Mouse (Mus musculus) heart, embryonic 13.5 days (tissue): ENCODE measurements at regions not wholly inside any gene's neighbourhood (a gene's known extent, or its start where the extent isn't known, plus 50 kb on each side); places are given as distances from the start of the nearest gene placed in this dataset.
A peak's percentile ranks its signal among the peaks of the same experiment; 100 is the strongest.

Source experiments
- ATAC-seq: fragments of 200-750 bp; cut with Nextera tagmentation; 2 replicates; pipeline ENCODE4 v1.8.0; 2017; ENCODE audit warnings: moderate TSS enrichment; ENCODE audit not compliant: insufficient number of reproducible peaks, low FRiP score, low TSS enrichment; ENCODE audit errors: extremely low read depth
- H3K27ac ChIP-seq: fragments of 300-500 bp; sonication (generic); replicated peaks from 2 replicates; pipeline ENCODE4 v1.5.1; 2015; ENCODE audit warnings: moderate library complexity, mild to moderate bottlenecking, inconsistent platforms
- H3K27me3 ChIP-seq: fragments of 300-500 bp; sonication (generic); replicated peaks from 2 replicates; pipeline ENCODE4 v1.6.1; 2015; ENCODE audit warnings: mild to moderate bottlenecking, inconsistent platforms
- H3K36me3 ChIP-seq: fragments of 300-500 bp; sonication (generic); 2 replicates; pipeline ENCODE4 v1.6.1; 2015; ENCODE audit warnings: mild to moderate bottlenecking, inconsistent platforms
- H3K4me1 ChIP-seq: fragments of 300-500 bp; sonication (generic); 2 replicates; pipeline ENCODE4 v1.6.1; 2015; ENCODE audit warnings: inconsistent platforms
- H3K4me2 ChIP-seq: fragments of 300-500 bp; sonication (generic); 2 replicates; pipeline ENCODE4 v1.6.1; 2015; ENCODE audit warnings: inconsistent platforms, mild to moderate bottlenecking, moderate library complexity
- H3K4me3 ChIP-seq: fragments of 300-500 bp; sonication (generic); 2 replicates; pipeline ENCODE4 v1.5.1; 2015; ENCODE audit warnings: moderate library complexity, mild to moderate bottlenecking, inconsistent platforms
- H3K9ac ChIP-seq: fragments of 300-500 bp; sonication (generic); 2 replicates; pipeline ENCODE4 v1.6.1; 2015; ENCODE audit warnings: inconsistent platforms, mild to moderate bottlenecking, moderate library complexity
- H3K9me3 ChIP-seq: fragments of 300-500 bp; sonication (generic); 2 replicates; pipeline ENCODE4 v1.6.1; 2016; ENCODE audit warnings: inconsistent platforms
- WGBS: fragments of 180-500 bp; shearing (Covaris S2); methylation state at CpG from one replicate; pipeline ENCODE4 v1.1.7; 2015; ENCODE audit warnings: mixed read lengths; 5-methylcytosine and 5-hydroxymethylcytosine counted together

- Histone ChIP-seq H3K36me3 (no peaks in the 10 kb centered on the region), H3K9ac (no peak overlapping the region), H3K4me1 (no peaks in the 10 kb centered on the region), H3K27ac (no peak overlapping the region), H3K4me3 (no peak overlapping the region), H3K9me3 (no peaks in the 10 kb centered on the region), H3K27me3 (no peaks in the 10 kb centered on the region), H3K4me2 (no peak overlapping the region)
- no peak for ATAC-seq
- WGBS = 71% methylated on average over 2 of the region's 2 CpGs
These were observed 68.4 kb downstream of the 4931417E11Rik start for GRCm38 (mm10) chr6:73401059-73401458.

GRCm38 (mm10) chr6:73389301-73389700 lies 80.2 kb downstream of the 4931417E11Rik start:
- WGBS = 57% methylated on average over 6 of the region's 6 CpGs
- Histone ChIP-seq H3K36me3 (no peaks in the 10 kb centered on the region), H3K27ac (no peak overlapping the region), H3K4me1 (no peaks in the 10 kb centered on the region), H3K27me3 (no peaks in the 10 kb centered on the region), H3K4me3 (no peak overlapping the region), H3K9me3 (no peaks in the 10 kb centered on the region), H3K4me2 (no peak overlapping the region), H3K9ac (no peak overlapping the region)
- no peak for ATAC-seq

- Histone ChIP-seq H3K9ac (no peak overlapping the region), H3K36me3 (no peaks in the 10 kb centered on the region), H3K27me3 (no peaks in the 10 kb centered on the region), H3K4me2 (no peak overlapping the region), H3K9me3 (no peaks in the 10 kb centered on the region), H3K27ac (no peak overlapping the region), H3K4me1 (no peaks in the 10 kb centered on the region), H3K4me3 (no peak overlapping the region)
- ATAC-seq = no peak
- 82% methylated on average over 3 of the region's 3 CpGs for WGBS
These were observed 83.2 kb downstream of the 4931417E11Rik start for GRCm38 (mm10) chr6:73386261-73386660.

- 67% methylated on average over 5 of the region's 5 CpGs for WGBS
- ATAC-seq = no peak
- no peaks in the 10 kb centered on the region for H3K36me3 ChIP-seq
- no peak overlapping the region for H3K27ac ChIP-seq
- H3K4me2 ChIP-seq = no peak overlapping the region
- no peaks in the 10 kb centered on the region; the same call in 1 of the 2 replicates for H3K9me3 ChIP-seq
- no peaks in the 10 kb centered on the region for H3K4me1 ChIP-seq
- no peak overlapping the region for H3K9ac ChIP-seq
- H3K27me3 ChIP-seq = no peaks in the 10 kb centered on the region
- H3K4me3 ChIP-seq = no peak overlapping the region
These were observed 89.6 kb downstream of the 4931417E11Rik start for GRCm38 (mm10) chr6:73379825-73380224.

GRCm38 (mm10) chr6:73377884-73378283 lies 91.6 kb downstream of the 4931417E11Rik start:
- H3K9me3 ChIP-seq = no peaks in the 10 kb centered on the region; the same call in 1 of the 2 replicates
- no peaks in the 10 kb centered on the region for H3K27me3 ChIP-seq
- H3K36me3 ChIP-seq = no peaks in the 10 kb centered on the region
- no peak overlapping the region for H3K9ac ChIP-seq
- H3K4me1 ChIP-seq = no peaks in the 10 kb centered on the region
- WGBS = 86% methylated on average over 8 of the region's 8 CpGs
- no peak overlapping the region for H3K4me2 ChIP-seq
- no peak overlapping the region for H3K4me3 ChIP-seq
- no peak for ATAC-seq
- H3K27ac ChIP-seq = no peak overlapping the region

- Histone ChIP-seq H3K9me3 (no peaks in the 10 kb centered on the region; the same call in 1 of the 2 replicates), H3K36me3 (no peaks in the 10 kb centered on the region), H3K9ac (no peak overlapping the region), H3K4me2 (no peak overlapping the region), H3K27ac (no peak overlapping the region), H3K27me3 (no peaks in the 10 kb centered on the region), H3K4me1 (no peaks in the 10 kb centered on the region), H3K4me3 (no peak overlapping the region)
- WGBS = 92% methylated on average over 11 of the region's 11 CpGs
- ATAC-seq = no peak
These were observed 93.2 kb downstream of the 4931417E11Rik start for GRCm38 (mm10) chr6:73376291-73376690.

- H3K9ac ChIP-seq = no peak overlapping the region
- H3K4me3 ChIP-seq = no peak overlapping the region
- no peak overlapping the region for H3K27ac ChIP-seq
- peaks cover 18% of the 10 kb centered on the region for H3K27me3 ChIP-seq
- H3K4me2 ChIP-seq = no peak overlapping the region
- H3K4me1 ChIP-seq = peaks cover 9% of the 10 kb centered on the region; the same call in 1 of the 2 replicates
- no peak for ATAC-seq
- H3K9me3 ChIP-seq = no peaks in the 10 kb centered on the region; the same call in 1 of the 2 replicates
- 77% methylated on average over 5 of the region's 5 CpGs for WGBS
- no peaks in the 10 kb centered on the region for H3K36me3 ChIP-seq
These were observed 96.6 kb downstream of the 4931417E11Rik start for GRCm38 (mm10) chr6:73372901-73373300.

- 75% methylated on average over 5 of the region's 5 CpGs for WGBS
- Histone ChIP-seq H3K4me1 (peaks cover 10% of the 10 kb centered on the region; the same call in 1 of the 2 replicates), H3K27me3 (peaks cover 20% of the 10 kb centered on the region), H3K4me3 (no peak overlapping the region), H3K9me3 (no peaks in the 10 kb centered on the region; the same call in 1 of the 2 replicates), H3K36me3 (no peaks in the 10 kb centered on the region), H3K4me2 (no peak overlapping the region), H3K9ac (no peak overlapping the region), H3K27ac (no peak overlapping the region)
- ATAC-seq = no peak
These were observed 97.6 kb downstream of the 4931417E11Rik start for GRCm38 (mm10) chr6:73371866-73372265.

GRCm38 (mm10) chr6:73370901-73371300 lies 98.6 kb downstream of the 4931417E11Rik start:
- Histone ChIP-seq H3K9ac (no peak overlapping the region), H3K9me3 (no peaks in the 10 kb centered on the region), H3K36me3 (no peaks in the 10 kb centered on the region), H3K4me1 (peaks cover 10% of the 10 kb centered on the region; the same call in 1 of the 2 replicates), H3K4me2 (no peak overlapping the region), H3K4me3 (no peak overlapping the region), H3K27me3 (peaks cover 25% of the 10 kb centered on the region), H3K27ac (no peak overlapping the region)
- 70% methylated on average over 4 of the region's 4 CpGs for WGBS
- ATAC-seq = no peak

GRCm38 (mm10) chr6:73368836-73369141 lies 100.7 kb downstream of the 4931417E11Rik start:
- peak overlapping the region; percentile 64 for H3K4me2 ChIP-seq
- H3K9me3 ChIP-seq = no peaks in the 10 kb centered on the region
- ATAC-seq = no peak
- H3K4me3 ChIP-seq = peak overlapping the region; percentile 34
- H3K4me1 ChIP-seq = peaks cover 10% of the 10 kb centered on the region; the same call in 1 of the 2 replicates
- H3K36me3 ChIP-seq = no peaks in the 10 kb centered on the region
- peaks cover 25% of the 10 kb centered on the region for H3K27me3 ChIP-seq
- H3K9ac ChIP-seq = 0 out of 2 replicates have a peak overlapping the region, but pooled peaks have one; percentile 28
- H3K27ac ChIP-seq = no peak overlapping the region
- WGBS = 16% methylated on average over 6 of the region's 6 CpGs

GRCm38 (mm10) chr6:73368047-73368835 lies 101.2 kb downstream of the 4931417E11Rik start:
- H3K4me2 ChIP-seq = peak overlapping the region; percentile 64
- 0 out of 2 replicates have a peak overlapping the region, but pooled peaks have one; percentile 28 for H3K9ac ChIP-seq
- no peak overlapping the region for H3K27ac ChIP-seq
- H3K36me3 ChIP-seq = no peaks in the 10 kb centered on the region
- peaks cover 10% of the 10 kb centered on the region; the same call in 1 of the 2 replicates for H3K4me1 ChIP-seq
- no peak for ATAC-seq
- WGBS = 6% methylated on average over 21 of the region's 21 CpGs
- H3K4me3 ChIP-seq = peak overlapping the region; percentile 34
- H3K9me3 ChIP-seq = no peaks in the 10 kb centered on the region
- H3K27me3 ChIP-seq = peaks cover 25% of the 10 kb centered on the region

- H3K4me2 ChIP-seq = peak overlapping the region; percentile 64
- peaks cover 10% of the 10 kb centered on the region; the same call in 1 of the 2 replicates for H3K4me1 ChIP-seq
- H3K4me3 ChIP-seq = peak overlapping the region; percentile 34
- H3K36me3 ChIP-seq = no peaks in the 10 kb centered on the region
- H3K27ac ChIP-seq = no peak overlapping the region
- no peaks in the 10 kb centered on the region for H3K9me3 ChIP-seq
- no peak for ATAC-seq
- H3K27me3 ChIP-seq = peaks cover 25% of the 10 kb centered on the region
- WGBS = 6% methylated on average over 5 of the region's 5 CpGs
- H3K9ac ChIP-seq = no peak overlapping the region
These were observed 101.9 kb downstream of the 4931417E11Rik start for GRCm38 (mm10) chr6:73367616-73368015.
